Mouse (Mus musculus): ENCODE data around the gene Gm5089. TPM values are rescaled to one million over a fixed set of nuclear protein-coding genes. Genes with fewer than 3 reads are reported as not detected.
"Not testable (repeated sequence)": the region's sequence is repeated elsewhere in the genome, so short reads cannot be mapped to it uniquely, and the experiment has no call there.

The Gm5089 gene
- polyA plus RNA-seq, 1 experiment from 2014 or later = 2.3 TPM

DNA sequence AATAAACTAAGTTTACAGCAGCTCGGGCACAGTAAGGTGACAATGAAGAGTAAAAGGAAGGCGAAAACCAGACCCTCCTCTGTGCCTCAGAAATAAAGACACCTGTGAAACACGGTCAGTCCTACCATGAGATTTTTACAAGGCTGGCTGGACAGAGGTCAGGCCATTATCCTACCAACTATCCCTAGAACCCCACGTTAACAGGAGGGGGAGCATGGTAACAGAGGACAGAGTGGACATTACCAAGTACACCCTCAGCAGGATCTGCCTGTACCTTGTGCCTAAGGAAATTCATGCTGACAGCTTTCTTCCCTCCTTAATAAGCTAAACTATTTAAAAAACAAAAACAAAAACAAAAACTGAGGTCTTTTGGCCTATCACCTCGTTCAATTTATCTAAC lies 9.3 kb upstream of the Gm5089 start:
- WGBS = 48% methylated on average over 5 of the region's 5 CpGs
- H3K27me3 ChIP-seq = peaks cover 70% of the 10 kb centered on the region
- H3K4me3 ChIP-seq (replicated peaks) = peak overlapping the region; percentile 30
- H3K9ac ChIP-seq (replicated peaks) = peak overlapping the region; percentile 64
- H3K4me2 ChIP-seq (replicated peaks) = peak overlapping the region; percentile 47
- H3K36me3 ChIP-seq = no peaks in the 10 kb centered on the region
- H3K9me3 ChIP-seq = no peaks in the 10 kb centered on the region
- peak overlapping the region; percentile 35 for H3K27ac ChIP-seq
- no peak for ATAC-seq
- peaks cover 33% of the 10 kb centered on the region for H3K4me1 ChIP-seq (replicated peaks)

DNA sequence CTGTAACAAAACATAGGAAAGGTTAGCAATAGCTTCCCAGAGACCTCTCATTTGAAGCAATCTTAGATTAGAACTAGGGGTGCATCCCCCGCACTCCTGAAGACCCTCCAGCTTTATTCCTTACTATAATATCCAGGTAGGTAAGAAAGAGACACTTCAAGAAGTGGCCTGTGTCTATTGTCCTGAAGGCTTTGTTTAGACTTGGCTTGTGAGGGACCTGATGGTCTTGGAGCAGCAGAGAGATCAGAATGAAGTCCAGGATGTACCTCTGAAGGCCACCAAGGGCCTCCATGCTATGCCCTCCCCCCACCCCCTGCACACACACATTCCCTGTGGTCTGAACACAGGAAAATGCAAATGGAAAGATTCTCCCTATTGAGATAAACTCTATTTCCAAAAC lies 8.9 kb upstream of the Gm5089 start:
- Histone ChIP-seq H3K36me3 (no peaks in the 10 kb centered on the region), H3K27me3 (peaks cover 70% of the 10 kb centered on the region), H3K27ac (peak overlapping the region; percentile 35; the same call in 1 of the 2 replicates), H3K4me1 (replicated peaks) (peaks cover 29% of the 10 kb centered on the region), H3K9ac (replicated peaks) (peak overlapping the region; percentile 64), H3K4me2 (replicated peaks) (peak overlapping the region; percentile 47), H3K4me3 (replicated peaks) (peak overlapping the region; percentile 30), H3K9me3 (no peaks in the 10 kb centered on the region)
- 78% methylated on average over 1 of the region's 1 CpGs for WGBS
- ATAC-seq = no peak

DNA sequence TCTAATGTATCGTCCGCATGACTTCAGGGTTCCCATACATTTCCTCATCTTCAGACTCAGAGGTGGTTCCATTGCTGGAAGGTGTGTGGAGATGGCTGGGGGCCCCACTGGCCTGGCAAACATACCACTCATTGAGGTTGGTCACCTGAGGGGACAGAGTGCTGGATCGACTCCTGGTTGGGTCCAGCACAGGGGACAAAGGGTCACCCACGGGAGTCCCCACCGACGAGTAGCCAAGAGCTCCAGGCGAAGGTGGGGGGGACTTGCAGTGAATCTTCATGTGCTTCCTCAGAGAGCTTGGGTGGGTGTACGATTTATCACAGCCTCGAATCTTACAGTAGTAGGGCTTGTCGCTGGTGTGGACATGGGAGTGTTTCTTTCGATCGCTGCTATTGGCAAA lies 8.4 kb upstream of the Gm5089 start:
- not testable (repeated sequence) for H3K36me3 ChIP-seq, H3K27ac ChIP-seq, H3K9me3 ChIP-seq, ATAC-seq
- Histone ChIP-seq H3K9ac (replicated peaks) (peak overlapping the region; percentile 64; the same call in 1 of the 2 replicates), H3K4me3 (replicated peaks) (peak overlapping the region; percentile 30), H3K4me1 (replicated peaks) (peaks cover 27% of the 10 kb centered on the region), H3K27me3 (peaks cover 73% of the 10 kb centered on the region), H3K4me2 (replicated peaks) (peak overlapping the region; percentile 47)
- 67% methylated on average over 12 of the region's 12 CpGs for WGBS

DNA sequence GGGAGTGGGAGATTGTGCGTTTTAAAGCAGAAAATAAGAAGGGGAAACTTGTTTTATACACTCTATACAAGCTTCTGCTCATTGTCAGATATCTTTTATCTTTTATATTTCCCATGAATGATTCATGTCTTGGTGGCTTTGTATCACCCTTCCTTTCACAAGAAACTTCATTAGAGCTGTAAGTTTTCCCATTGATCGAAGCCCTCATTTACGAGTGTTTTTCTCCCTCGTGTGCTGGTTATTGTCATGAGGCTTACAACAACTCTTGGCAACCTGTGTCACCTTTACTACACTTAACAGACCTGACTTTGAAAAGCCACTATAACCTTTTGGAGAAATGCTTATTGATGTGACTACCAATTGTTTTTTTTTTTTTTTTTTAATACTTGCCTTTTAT lies 4.6 kb upstream of the Gm5089 start:
- H3K4me3 ChIP-seq (replicated peaks) = no peak overlapping the region
- peaks cover 44% of the 10 kb centered on the region for H3K4me1 ChIP-seq (replicated peaks)
- WGBS = 15% methylated on average over 4 of the region's 4 CpGs
- peak overlapping the region; percentile 76 for H3K27ac ChIP-seq
- H3K27me3 ChIP-seq = peaks cover 74% of the 10 kb centered on the region
- H3K4me2 ChIP-seq (replicated peaks) = no peak overlapping the region
- H3K9ac ChIP-seq (replicated peaks) = no peak overlapping the region
- H3K9me3 ChIP-seq = no peaks in the 10 kb centered on the region
- H3K36me3 ChIP-seq = no peaks in the 10 kb centered on the region
- no peak for ATAC-seq

DNA sequence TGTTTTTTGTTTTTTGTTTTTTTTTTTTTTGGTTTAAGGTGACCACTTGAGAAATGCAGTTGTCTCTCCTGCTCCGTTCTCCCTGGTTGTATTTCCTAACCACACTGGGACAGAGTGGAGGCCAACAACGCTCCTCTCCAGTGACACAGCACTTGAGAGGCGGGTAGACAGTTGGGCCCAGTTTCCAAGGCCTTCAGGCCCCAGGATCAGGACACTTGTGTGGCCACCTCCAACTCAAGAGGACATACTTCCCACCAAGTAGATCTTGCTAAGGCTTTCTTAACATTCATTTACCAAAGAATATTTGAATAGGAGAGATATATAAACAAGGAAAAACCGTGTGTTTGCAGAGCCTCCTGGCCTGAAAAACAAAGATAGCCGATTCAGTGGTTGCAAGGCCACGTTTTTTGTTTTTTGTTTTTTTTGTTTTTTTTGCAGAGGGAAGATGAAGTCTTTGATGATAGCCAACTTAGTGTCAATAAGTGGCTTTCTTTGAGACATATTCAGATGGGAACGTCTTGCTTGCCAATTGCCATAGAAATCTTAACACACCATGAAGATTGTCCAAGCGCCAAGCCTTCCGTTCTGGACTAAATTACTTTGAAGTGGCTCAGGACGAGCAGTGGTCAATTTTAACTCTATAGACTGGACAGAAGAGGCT lies 4.1 kb upstream of the Gm5089 start:
- Histone ChIP-seq H3K36me3 (no peaks in the 10 kb centered on the region), H3K27ac (peak overlapping the region; percentile 76), H3K9me3 (no peaks in the 10 kb centered on the region), H3K9ac (replicated peaks) (no peak overlapping the region), H3K4me2 (replicated peaks) (no peak overlapping the region), H3K4me3 (replicated peaks) (no peak overlapping the region), H3K4me1 (replicated peaks) (peaks cover 49% of the 10 kb centered on the region), H3K27me3 (peaks cover 74% of the 10 kb centered on the region)
- WGBS = 12% methylated on average over 10 of the region's 10 CpGs
- ATAC-seq = no peak

DNA sequence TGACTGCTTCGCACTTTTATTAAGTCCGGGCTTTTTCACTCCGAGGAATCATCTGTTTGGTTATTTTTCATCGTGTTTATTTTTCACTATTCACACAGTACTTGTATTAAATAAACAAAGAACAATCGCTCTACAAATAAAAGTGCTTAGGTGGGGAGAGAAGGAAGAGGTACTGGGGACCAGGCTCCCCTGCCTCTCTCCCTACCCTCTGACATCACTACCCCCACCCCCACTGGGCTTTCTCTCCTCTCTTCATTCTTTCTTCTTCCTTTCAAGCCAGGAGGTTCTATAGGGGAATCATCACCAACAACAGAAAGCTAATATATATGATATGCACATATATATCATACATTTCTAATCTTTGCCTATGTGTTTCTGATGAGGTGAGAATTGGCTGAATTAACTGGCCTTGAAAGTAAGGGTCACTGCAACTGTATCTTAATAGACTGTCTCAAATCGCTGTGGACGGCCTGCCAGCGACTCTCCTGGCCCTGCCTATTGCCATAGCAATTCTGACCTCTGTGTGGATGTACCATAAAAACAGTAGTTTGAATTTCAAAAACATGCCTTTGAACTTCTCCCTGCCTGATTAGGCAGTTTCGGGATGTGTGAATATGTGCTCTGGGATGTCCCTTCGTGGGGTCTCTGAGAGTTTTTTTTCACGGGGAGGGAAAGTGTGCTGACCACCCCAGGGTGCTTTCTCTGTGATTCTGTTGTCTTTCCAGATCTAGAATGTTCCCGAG lies 3.3 kb upstream of the Gm5089 start:
- peak overlapping the region; percentile 44 for H3K4me2 ChIP-seq (replicated peaks)
- 2% methylated on average over 12 of the region's 12 CpGs for WGBS
- no peak overlapping the region for H3K4me3 ChIP-seq (replicated peaks)
- H3K9ac ChIP-seq (replicated peaks) = no peak overlapping the region
- no peaks in the 10 kb centered on the region for H3K9me3 ChIP-seq
- peaks cover 57% of the 10 kb centered on the region for H3K4me1 ChIP-seq (replicated peaks)
- peaks cover 77% of the 10 kb centered on the region for H3K27me3 ChIP-seq
- H3K27ac ChIP-seq = peak overlapping the region; percentile 80
- no peaks in the 10 kb centered on the region for H3K36me3 ChIP-seq
- ATAC-seq = peak; percentile 38; the same call in 1 of the 2 replicates

DNA sequence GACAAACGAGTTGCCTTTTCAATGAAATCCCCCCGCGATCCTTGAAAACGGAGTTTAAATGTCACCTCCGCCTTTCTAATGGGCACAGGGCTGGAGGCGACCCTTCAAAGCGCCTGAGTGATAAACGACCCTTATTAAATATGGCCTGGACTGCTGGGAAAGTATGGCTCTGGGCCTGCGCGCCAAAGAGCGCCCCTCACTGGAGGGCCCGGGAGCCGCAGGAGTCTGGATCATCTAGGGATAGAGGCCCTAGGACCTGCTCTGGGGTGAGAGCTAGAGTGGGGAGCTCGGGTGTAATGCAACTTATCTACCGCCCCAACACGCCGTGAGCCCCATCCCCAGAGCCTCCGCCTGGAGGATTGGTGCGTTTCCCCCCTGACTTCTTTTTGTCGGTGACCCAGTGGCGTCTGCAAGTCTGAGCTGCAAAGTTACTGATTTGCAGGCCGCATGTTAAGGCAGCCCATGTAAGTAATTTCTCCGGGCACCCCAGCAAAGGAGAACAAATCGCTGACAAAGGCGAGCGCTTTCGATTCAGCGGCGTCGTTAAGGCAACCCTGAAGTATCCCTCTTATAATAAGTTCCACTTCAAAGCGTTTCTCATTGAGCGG lies 2.6 kb upstream of the Gm5089 start:
- no peaks in the 10 kb centered on the region for H3K36me3 ChIP-seq
- ATAC-seq = peak; percentile 73
- H3K9me3 ChIP-seq = no peaks in the 10 kb centered on the region
- peaks cover 79% of the 10 kb centered on the region for H3K27me3 ChIP-seq
- WGBS = under 1% methylated on average over 32 of the region's 32 CpGs
- H3K9ac ChIP-seq (replicated peaks) = 0 out of 2 replicates have a peak overlapping the region, but pooled peaks have one; percentile 3
- peaks cover 57% of the 10 kb centered on the region for H3K4me1 ChIP-seq (replicated peaks)
- peak overlapping the region; percentile 44 for H3K4me2 ChIP-seq (replicated peaks)
- H3K4me3 ChIP-seq (replicated peaks) = peak overlapping the region; percentile 21
- H3K27ac ChIP-seq = peak overlapping the region; percentile 80

DNA sequence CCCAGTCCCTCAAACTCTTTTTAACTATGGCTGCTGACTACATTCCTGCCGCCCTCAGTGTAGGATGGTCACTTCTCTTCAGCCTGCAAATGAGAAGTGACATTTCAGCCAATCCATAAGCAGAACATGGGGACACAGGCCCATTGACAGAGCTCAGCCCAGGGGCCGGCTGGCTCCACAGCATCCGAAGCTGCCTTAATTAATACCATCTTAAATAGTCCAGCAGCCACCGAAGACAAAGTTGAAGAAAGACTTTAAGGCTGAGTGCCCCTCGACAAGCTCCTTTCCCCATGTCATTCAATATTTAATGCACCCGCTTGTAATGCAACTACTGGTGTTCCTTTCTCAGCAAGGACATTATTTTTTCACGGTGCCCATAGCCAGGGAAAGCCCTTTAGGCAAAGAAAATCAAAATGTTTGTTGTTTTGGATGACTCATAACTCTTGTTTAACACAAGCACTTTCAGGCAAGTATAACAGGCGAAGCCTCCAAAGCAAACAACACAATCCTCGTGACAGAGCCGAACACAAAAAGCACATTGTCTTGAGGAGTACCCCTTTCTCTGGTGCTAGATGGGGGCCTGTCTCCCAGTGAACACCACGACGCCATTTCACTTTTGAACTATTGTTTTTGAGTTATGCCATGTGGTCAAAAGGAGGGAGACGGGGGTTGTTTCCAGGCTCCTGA lies 1.9 kb upstream of the Gm5089 start:
- Histone ChIP-seq H3K9me3 (no peaks in the 10 kb centered on the region), H3K4me2 (replicated peaks) (peak overlapping the region; percentile 44), H3K27me3 (peaks cover 82% of the 10 kb centered on the region), H3K4me3 (replicated peaks) (no peak overlapping the region), H3K36me3 (no peaks in the 10 kb centered on the region), H3K9ac (replicated peaks) (0 out of 2 replicates have a peak overlapping the region, but pooled peaks have one; percentile 3), H3K27ac (peak overlapping the region; percentile 80), H3K4me1 (replicated peaks) (peaks cover 57% of the 10 kb centered on the region)
- 4% methylated on average over 13 of the region's 13 CpGs for WGBS
- peak; percentile 53 for ATAC-seq

DNA sequence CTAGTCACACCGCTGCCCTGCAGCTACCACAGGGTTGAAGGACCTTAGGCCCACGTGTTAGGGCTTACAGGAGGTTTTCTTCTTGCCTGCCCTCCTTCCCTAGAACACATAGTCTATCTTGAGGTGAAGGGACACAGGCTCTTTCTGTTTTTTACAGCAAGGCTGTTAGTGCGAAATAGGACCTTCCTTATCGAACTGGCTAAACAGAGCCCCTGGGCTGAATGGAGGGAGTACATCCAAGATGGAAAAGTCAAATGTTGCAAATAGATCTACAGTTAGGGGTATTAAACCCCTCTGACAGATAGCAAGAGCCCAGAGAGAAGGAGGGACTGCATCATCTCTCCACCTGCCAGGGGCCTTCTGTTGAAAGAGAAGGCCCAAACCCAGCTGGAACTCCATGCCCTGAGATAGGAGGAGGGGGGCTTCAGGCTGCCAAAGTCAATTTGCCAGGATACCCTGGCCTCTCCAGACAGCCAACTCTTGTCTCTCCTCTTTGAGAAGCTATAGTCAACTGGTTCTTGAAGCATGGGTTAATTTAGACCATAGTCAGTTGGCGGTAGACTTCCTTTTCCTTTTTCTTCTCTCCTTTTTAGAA lies 733 bp upstream of the Gm5089 start:
- Histone ChIP-seq H3K27me3 (peaks cover 94% of the 10 kb centered on the region), H3K36me3 (no peaks in the 10 kb centered on the region), H3K4me2 (replicated peaks) (peak overlapping the region; percentile 65), H3K9ac (replicated peaks) (peak overlapping the region; percentile 67; the same call in 1 of the 2 replicates), H3K27ac (peak overlapping the region; percentile 81), H3K4me1 (replicated peaks) (peaks cover 57% of the 10 kb centered on the region), H3K4me3 (replicated peaks) (0 out of 2 replicates have a peak overlapping the region, but pooled peaks have one; percentile 43), H3K9me3 (no peaks in the 10 kb centered on the region)
- no peak for ATAC-seq
- 54% methylated on average over 5 of the region's 5 CpGs for WGBS

DNA sequence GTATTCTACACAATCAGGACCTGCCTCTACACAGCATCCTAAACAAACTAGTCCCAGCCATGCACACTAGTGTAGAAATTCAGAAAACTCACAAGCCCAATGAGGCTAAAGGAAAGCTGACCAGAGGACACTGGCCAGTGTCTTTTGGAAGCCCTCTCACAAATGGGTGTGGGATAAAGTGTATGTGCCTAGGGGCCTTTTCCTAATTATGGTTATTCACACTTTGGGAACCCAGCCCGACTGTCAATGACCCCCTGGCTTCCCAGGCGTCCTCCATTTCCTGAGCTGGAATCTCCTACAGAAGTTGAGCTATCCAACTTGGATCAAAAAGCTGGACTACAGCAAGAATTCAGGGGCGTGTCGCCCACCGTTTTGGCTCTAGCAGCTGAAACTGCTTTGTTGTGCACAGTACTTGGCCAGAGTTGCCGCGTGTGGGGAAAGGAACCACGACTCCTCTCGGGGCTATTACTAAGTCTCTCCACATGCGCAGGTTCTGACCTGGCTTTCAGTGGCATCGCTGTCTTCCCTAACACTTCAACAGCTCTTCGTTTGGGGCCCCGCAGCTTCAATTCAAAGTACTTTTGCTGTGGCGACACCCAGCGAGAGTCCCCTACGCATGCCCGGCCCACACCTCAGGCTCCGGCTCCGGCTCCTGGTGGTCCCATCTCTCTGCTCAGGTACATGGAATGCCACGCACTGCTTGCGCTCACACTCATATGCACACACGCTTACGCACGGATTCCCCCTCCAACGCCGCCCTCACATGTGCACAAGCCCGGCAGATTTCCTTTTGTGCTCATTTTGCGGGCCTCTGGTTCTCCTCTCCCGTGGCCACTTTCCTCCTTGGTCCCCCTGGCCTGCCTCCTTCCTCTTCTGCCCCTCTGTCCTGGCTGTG lies 1.1 kb downstream of the Gm5089 start:
- Histone ChIP-seq H3K9ac (replicated peaks) (peak overlapping the region; percentile 67), H3K27me3 (peaks cover 90% of the 10 kb centered on the region), H3K4me1 (replicated peaks) (peaks cover 51% of the 10 kb centered on the region), H3K36me3 (no peaks in the 10 kb centered on the region), H3K9me3 (no peaks in the 10 kb centered on the region), H3K4me2 (replicated peaks) (peak overlapping the region; percentile 65), H3K4me3 (replicated peaks) (peak overlapping the region; percentile 43), H3K27ac (peak overlapping the region; percentile 81)
- 3% methylated on average over 29 of the region's 29 CpGs for WGBS
- peak; percentile 7; the same call in 1 of the 2 replicates for ATAC-seq

Measured in midbrain, embryonic 13.5 days (tissue).